Mouse (Mus musculus): ENCODE measurements at regions not wholly inside any gene's neighbourhood (a gene's known extent, or its start where the extent isn't known, plus 50 kb on each side); places are given as distances from the start of the nearest gene placed in this dataset.

DNA sequence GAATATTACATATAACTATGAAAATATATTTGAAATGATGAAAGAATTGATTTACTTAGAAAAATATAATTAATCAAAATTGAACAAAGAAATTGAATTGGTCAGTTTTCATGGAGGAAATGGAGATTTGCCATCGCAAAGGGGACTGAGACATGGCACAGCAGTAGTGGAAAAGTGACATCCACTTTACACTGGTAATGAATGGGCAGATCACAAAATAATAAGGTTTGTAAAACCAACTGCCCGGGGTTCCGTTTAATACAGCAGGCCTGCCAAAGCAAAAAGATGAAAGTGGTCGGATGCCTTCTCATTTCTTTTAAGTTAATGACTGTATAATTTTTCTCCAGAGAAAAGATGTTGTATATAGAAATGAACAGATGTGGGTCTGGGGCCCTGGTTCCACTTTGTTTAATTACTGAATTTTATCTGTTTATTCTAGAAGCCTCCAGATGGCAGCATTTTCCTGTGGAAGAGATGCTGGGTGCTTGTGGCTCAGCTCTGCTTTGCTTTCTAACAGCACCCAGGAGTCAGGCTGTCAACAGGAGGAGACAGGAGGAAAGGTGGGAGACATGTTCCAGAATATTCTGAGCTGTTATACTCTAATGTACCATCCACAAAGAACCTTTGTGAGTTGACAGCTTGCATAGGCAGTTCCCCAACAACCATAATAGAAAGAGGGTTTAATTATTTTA, 75.6 kb upstream of the Fbxl17 start:
- DNase-seq (ENCODE audit: low spot score in 2 of 2): peak; percentile 8

DNA sequence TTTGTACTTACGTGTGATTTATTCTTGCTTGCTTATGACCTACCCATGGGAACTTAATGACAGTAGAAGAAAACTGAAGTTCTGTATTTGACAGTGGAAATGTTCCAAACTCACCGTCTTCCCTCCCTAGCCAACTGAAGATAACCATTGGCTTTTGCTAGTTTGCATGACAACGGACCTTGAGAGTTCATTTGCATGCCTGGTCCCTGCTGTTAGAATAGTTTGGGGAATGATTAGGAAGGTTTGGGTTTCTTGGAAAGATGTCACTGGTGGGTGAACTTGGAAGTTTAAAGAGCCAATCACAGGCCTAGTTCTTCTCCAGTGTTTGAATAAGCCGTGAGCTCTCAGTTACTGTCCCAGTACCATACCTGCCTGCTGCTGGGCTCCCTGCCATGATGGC, 83.1 kb upstream of the Fbxl17 start:
- no peak for DNase-seq (ENCODE audit: low spot score in 2 of 2)

DNA sequence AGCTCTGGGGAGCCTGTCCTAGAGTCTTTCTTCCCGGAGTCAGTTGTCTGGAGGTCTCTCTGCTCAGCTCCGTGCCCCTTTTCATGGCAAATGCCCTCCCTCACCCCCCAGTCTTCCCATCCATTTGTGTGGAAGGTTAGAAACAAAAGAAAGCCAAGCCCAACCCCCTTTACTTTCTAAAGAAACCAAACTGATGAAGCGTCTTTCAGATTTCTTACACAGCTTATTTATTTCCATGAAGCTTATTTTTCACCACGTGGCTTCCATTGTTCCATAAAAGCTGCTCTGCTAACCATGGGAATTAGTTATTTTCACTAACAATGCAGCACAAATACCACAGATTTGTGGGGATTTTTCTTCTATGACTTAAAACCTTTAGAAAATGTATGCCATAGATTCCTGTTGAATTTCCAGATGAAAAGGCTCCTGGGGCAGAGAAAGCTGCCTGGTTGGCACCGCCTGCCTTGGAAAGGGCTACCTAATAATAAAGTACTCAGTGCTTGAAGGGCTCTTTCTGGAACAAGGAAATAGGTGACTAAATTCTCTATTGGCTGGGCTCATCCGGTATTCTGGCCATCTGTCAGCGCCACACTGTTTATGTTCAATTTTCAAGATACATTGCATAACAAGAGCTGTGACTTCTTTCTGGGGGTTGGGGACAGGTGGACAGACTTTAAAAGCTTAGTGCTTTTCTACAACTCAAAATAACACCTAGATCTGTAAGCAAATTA, 107.4 kb upstream of the Fbxl17 start:
- no peak for DNase-seq (ENCODE audit: low spot score in 2 of 2)

DNA sequence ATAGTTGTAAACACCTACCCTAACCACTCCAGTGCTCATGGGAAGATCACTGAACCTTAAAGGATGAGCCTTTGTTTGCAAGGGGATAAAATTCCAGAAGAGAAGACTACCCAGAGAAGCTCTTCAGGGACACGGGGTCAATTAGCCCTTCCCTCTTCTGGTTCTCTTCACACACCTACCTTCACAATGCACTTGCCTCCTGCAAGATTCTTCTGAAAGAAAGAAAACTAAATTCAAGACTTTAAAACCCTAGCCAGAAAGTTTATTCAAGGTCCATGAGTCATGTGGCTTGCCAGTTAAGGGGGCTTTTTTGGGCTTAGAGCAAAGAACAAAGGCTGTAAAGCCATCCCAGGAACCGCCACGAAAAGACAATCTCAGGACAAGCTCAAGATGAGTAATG, 122.9 kb upstream of the Fbxl17 start:
- DNase-seq (ENCODE audit: low spot score in 2 of 2): no peak

DNA sequence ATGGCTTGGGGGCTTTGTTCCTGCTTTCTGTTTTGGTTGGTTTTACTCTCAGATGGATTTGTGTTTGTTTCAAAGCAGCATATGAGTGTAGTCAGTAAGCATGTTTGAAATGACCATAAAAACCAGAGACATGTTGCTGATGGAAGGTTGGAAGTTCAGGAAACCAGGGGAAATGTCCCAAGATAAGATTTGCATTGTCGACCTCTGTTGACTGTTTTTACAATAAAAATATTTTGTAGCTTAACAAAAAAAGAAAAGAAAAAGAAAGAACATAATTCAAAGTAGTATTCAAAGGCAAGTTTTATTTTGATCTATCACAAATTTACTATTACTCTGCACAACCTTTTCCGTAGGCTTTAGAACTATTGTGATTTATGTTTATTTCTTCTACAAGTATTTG, 137.8 kb upstream of the Fbxl17 start:
- DNase-seq (ENCODE audit: low spot score in 2 of 2): no peak

DNA sequence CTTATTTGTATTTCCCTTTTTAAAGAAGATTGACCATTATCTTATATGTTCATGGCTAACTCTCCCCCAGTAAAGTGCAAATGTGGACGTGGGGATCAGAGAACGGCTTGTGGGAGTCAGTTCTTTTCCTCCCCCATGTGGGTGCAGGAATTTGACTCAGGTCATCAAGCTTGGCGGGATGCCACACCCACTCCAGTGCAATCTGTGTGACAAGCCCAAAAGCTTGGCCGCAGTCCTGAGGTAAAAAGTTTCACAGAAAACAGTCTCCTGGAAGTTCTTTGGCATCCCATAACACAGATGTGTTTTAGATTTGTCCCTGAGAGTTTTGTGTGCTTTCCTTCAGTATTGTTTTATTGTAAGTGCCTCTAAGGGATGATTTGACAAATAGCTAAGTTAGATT, 144.6 kb upstream of the Fbxl17 start:
- peak; percentile 43 to 68 for DNase-seq (ENCODE audit: low spot score in 2 of 2)

DNA sequence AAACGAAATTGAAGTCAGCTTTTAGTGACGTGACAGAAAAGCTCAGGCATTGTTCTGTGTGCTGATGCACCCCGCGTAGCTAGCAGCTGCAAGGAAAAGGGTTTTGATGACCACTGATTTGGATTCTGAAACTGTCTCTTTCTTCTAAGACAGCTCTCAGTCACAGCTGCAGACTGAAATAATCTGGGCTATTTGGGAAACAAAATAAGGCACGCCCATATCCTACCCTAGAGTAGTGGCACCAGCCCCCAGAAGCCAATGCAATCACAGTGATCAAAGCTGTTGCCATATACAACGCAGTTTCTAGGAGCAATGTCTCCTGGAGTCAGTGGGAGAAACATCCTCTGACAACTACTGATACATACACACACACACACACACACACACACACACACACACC, 157.9 kb upstream of the Fbxl17 start:
- DNase-seq (ENCODE audit: low spot score in 2 of 2): no peak

DNA sequence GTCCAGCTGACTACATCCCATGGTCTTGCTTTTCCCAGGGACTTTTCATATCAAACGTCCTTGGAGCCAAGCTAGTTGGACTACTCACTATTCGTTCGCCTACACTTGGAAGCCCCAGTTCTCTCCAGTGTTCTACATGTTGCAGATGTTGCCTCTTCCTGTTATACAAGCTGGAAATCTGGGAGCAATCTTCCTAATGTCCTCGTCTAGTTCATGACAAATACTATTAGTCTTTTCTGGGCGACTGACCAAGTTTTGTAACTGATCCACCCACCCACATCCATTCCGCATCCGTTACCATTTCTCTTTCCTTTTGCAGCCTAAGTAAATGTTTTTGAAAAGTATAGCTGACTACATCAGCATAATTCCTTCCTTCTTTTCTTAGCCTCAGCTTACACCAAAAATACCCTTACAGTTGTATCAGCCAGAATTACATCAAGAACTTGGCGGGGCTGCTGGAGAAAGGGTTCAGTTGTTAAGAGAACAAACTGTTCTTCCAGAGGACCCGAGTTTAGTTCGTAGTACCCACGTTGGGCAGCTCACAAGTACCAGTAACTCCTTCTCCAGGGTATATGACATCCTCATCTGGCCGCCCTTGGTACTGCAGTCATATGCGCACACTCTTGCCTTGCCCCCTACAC, 161.1 kb upstream of the Fbxl17 start:
- DNase-seq (ENCODE audit: low spot score in 2 of 2): peak; percentile 84 to 89

DNA sequence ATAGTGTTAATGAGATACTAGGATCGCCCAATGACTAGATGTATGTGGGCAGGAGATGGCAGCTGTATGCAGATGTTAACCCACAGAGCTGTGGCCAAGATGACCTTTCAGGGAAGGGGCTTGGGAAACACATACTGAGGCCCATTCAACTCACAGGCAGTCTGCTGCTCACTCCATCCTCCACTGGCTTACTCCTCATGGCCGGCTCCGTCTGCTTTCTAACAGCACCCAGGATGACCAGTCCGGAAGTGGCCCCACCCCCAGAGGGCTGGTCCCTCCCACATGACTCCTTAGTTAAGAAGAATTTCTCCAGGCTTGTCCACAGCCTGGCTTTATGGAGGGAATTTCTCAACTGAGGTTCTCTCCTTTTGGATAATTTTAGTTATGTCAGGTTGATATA, 161.8 kb upstream of the Fbxl17 start:
- DNase-seq (ENCODE audit: low spot score in 2 of 2): peak; percentile 52 to 66

DNA sequence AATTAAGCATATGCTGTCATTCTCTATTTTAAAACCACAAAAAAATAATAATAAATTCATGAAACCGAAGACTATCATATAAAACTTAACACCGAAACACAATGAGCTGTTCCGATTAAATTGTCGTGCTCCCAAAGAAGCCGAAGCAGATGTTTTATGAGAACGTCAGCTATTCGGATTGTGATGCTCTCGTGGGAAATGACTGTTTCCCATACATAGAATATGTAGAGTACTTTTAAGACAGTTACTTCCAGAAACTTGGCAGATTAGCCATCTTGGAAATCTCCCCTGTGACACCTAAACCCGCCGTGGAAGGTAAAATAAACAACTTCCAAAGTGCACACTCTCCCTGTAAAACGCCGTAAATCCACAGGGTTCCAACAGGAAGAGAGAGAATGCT, 162.4 kb upstream of the Fbxl17 start:
- no peak for DNase-seq (ENCODE audit: low spot score in 2 of 2)

DNA sequence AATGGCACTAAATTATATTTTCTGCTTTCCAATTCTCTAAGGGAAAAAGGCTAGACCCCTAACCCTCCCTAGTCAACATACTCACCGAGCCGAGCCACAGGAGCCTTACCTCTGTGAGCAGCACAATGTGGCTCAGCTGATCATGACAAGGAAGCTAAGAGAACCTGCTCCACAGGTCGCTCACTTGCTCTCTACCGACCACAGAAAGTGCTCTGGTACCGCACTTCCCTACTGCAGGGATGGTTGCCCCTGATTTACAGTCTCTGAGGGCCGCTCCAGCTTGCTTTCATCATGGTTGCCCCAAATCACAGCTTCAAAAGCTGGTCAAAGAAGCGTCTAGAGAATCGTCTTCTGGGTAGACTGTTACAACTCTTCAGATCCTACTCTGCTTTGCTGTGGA, 177.0 kb upstream of the Fbxl17 start:
- DNase-seq (ENCODE audit: low spot score in 2 of 2): no peak

DNA sequence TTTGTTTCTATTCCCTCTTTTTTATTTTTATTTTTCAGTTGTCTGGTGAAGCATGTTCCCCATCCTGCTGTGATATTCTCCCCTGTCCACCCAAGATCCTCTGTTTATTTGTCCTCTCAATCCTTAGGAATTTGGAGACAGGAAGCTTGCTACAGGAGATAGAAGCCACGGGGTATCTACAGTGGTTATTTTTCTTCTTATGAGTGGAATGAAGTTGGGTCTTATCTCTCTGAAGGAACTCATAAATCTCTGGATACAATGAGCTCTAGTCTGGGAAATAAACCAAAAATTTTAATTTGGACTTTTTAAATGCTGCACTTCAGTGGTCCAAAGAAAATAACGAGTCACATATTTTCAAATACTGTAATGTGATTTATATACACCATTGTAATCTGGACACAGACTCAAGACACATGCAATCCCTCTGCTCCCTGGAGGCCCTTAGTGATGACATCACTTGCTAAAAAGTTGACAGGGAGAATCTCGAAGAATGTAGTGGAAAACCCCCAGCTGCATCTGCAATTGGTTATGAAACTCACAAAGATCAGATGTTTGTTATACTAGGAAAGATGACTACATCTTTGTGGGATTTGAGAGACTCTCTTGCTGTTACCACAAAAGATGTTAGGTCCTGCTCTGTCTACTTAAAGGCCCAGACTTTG, 178.3 kb upstream of the Fbxl17 start:
- DNase-seq (ENCODE audit: low spot score in 2 of 2): peak; percentile 85

DNA sequence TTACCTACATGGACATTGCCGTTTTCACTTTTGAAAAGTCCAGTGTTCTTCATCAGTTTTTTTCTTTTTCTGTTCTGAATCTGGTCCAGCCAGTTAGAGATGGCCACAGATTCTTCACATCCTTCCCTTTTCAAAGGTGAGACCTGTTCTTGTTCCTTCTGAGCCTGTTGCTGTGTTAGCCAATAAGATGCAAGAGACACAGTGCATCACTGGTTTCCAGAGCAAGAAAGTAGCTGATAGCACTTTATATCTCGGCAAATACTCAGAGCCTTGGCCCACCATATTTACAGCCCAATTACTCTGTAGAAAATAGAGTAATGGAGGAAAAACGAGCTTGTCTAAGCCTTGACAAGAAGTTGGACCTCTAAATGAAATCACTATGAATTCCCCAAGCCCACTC, 180.7 kb upstream of the Fbxl17 start:
- DNase-seq (ENCODE audit: low spot score in 2 of 2): no peak

DNA sequence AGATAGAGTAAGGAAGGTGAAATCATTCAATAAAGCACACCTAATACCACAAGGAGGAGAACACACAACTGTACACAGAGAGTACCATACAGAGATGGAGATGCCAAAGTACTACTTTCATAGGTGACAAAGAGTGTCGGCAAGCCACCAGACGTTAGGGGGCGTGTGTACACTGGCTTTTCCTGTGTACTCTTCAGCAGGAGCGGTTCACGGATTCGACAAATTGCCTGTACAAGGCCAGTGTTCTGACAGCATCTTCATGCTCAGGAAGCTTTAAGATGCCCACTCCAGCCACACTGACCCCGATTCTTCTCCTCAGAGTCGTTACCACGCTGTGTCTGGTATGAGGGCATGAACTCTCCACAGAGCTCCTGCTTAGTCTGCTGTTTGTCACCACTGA, 179.5 kb upstream of the Fer start:
- DNase-seq (ENCODE audit: low spot score in 2 of 2): no peak

DNA sequence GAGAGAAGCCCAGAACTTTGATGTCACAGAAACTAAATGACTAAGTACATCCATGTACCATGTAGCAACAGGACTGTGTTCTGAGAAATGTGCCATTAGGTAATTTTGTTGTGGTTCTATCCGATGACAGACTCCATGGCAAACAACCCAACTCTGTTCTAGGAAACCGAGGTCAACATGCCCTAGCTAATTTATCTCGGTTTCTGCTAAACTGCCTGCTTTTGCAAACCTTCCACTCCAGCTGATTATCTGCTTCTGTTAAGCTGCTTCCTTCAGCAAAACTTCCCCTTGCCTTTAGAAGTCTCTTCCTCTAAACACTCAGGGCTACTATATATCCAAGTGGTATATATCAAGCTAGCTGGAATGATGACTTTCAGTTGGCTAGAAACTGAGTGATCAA, 178.8 kb upstream of the Fer start:
- DNase-seq (ENCODE audit: low spot score in 2 of 2): no peak

DNA sequence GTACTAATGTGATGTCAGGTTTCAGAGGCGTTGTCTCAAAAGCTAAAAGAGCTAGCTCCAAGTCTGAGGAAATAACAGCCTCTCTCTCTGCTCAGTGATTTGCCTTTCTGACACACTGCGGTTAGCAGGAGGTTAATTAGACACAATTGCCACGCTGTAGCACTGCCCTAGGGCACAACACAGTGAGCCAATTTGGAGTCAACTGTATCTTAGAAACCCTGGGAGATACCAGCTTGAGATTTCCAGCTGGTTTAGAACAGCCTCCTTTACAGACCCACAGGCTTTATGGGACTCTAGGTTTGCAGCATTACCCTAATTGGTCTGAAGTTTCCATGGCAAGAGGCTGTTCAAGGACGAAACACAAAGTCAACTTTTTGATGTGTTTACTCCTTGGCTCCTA, 176.9 kb upstream of the Fer start:
- no peak for DNase-seq (ENCODE audit: low spot score in 2 of 2)

DNA sequence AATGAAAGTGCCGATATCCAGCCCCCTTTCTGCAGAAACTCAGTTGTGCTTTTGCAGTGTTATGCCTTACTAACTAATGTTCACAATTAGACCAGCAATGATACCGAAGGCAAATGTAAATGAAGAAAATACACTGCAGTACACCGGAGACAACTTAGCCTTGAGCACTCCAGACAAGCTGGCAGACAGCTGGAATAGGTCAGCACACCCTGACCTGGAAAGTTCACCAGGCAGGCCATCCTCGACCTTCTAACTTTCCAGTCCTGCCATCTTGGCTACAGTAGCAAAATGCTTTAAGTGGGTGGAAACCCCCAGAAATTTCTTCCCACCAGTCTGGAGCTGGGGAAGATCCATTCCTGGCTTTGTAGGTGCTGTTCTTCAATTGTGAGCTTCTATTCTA, 176.5 kb upstream of the Fer start:
- DNase-seq (ENCODE audit: low spot score in 2 of 2): no peak

DNA sequence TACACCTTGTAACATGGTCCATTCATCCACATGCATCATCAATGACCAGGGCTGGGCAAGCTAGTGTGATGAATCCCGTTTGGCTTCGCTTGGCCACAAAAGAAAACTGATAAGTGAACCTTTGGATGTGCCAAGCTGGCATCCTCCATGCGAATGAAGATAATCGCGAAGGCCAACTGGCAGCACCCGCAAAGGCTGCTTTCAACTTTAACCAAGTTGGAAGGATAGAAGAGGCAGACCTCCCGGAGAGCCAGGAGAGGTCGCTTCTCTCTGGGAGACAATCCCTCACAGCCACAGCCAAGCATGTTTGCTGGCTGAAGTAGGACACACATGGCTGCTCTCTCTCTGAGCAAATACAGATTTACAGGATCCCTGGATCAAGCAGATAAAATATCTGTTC, 173.6 kb upstream of the Fer start:
- DNase-seq (ENCODE audit: low spot score in 2 of 2): peak; percentile 17 to 23

DNA sequence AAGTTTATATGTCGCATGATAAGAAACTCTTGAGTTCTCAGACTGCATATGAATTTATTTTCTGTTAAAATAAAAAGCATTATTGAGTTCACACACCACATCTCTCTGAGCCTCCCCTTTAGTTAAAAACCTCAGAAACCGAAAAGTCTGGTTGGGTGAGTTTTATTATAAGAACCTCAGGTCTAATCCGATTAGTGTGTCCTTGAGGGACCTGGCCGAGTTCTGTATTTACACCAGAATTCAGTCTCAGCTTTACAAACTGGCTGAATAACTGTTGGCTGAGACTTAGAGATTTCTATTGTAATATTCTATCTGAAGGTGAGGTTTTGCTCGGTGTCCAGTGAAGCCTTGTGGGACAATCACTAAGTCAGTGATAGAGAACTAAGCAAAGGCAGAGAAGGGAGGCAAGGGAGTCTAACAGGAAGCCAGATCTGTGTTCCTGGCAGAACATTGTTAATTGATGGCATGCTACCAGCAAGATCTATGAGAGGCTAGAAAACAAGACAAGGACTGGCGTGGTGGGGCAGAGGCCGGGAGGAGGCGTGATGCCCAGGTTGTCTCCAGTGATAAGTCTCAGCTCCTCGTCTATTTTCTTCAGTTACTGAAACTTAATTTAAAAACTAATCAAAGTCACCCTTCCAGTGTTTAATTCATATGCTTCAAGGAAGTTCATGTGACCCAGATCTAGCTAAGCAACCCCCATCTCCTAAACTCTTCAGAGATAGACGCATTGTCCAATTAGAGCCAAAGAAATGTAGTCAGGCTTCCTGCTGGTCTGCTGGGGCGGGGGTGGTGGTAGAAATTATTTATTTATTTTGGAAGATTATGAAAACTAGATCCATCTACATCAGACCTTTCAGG, 171.8 kb upstream of the Fer start:
- no peak for DNase-seq (ENCODE audit: low spot score in 2 of 2)

DNA sequence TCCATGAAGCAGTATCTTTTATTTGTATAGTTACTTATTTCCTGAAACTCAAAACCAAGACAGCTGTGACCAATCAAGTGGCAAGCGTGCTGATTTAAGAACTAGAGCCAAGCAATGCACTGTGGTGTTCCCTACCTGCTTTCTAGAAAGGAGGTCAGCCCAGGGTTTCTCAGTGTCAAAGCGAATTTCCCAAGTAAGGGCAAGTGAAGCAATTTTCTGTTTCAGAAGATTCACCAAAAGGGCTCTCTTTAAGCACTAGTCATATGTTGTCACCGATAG, 171.2 kb upstream of the Fer start:
- no peak for DNase-seq (ENCODE audit: low spot score in 2 of 2)

DNA sequence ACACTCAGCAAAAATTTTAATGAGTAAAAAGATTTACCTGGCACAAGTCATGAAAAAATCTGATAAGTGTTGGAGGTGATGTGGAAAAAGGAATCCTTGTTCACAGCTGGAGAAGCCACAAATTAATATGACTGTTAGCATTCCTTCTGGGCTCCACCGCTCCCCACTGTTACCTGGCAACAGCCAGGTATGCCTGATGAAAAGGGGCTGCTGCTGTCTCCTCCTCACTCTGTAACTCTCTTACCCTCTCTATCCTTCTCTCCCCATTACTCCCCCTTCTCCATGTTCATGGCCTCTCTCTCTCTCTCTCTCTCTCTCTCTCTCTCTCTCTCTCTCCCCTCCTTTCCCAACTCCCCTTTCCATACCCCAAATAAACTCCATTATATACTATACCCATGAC, 169.6 kb upstream of the Fer start:
- DNase-seq (ENCODE audit: low spot score in 2 of 2): no peak

DNA sequence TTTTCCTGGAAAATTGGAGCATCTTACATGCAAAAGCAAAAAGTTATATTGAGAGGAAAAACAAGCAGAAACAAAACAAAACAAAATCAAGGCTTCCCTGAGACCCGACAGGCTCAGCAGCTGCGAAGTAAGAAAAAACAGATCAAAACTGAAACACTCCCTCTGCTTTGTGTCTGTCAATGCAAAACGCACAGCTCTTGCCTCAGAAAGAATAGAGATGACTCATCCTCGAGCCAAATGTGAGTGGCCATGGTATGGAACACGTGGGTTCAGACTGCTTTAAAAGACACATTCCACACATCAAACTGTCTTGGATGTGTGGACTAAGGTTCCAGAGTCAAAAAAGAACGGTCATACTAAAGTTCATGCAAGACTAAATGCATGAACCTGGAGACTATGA, 163.3 kb upstream of the Fer start:
- DNase-seq (ENCODE audit: low spot score in 2 of 2): no peak

Measured in heart, adult 9 months (tissue).